Mouse (Mus musculus) lung, embryonic 16.5 days (tissue): ENCODE measurements around the gene Ppm1h. TPM values are rescaled to one million over a fixed set of nuclear protein-coding genes. Genes with fewer than 3 reads are reported as not detected.

Experiments used
- ATAC-seq: fragments of 200-750 bp; cut with Nextera tagmentation; 2 replicates; pipeline ENCODE4 v1.8.0; 2017; ENCODE audit warnings: low read depth, mild to moderate bottlenecking, moderate library complexity
- H3K27ac ChIP-seq: fragments of 300-500 bp; sonication (generic); 2 replicates; pipeline ENCODE4 v1.5.1; 2014; ENCODE audit warnings: mild to moderate bottlenecking, control low read depth, low read length
- H3K27me3 ChIP-seq: fragments of 300-500 bp; sonication (generic); 2 replicates; pipeline ENCODE4 v1.6.1; 2014; ENCODE audit warnings: low read depth, low read length, mixed read lengths; ENCODE audit not compliant: control insufficient read depth, insufficient read depth
- H3K36me3 ChIP-seq: fragments of 300-500 bp; sonication (generic); 2 replicates; pipeline ENCODE4 v1.6.1; 2014; ENCODE audit warnings: low read length; ENCODE audit not compliant: control insufficient read depth, insufficient read depth
- H3K4me1 ChIP-seq: fragments of 300-500 bp; sonication (generic); replicated peaks from 2 replicates; pipeline ENCODE4 v1.6.1; 2014; ENCODE audit warnings: low read length, mixed read lengths; ENCODE audit not compliant: control insufficient read depth, insufficient read depth
- H3K4me2 ChIP-seq: fragments of 300-500 bp; sonication (generic); 2 replicates; pipeline ENCODE4 v1.6.1; 2014; ENCODE audit warnings: low read depth, low read length, control low read depth
- H3K4me3 ChIP-seq: fragments of 300-500 bp; sonication (generic); 2 replicates; pipeline ENCODE4 v1.5.1; 2014; ENCODE audit warnings: mild to moderate bottlenecking, low read length, control low read depth
- H3K9ac ChIP-seq: fragments of 300-500 bp; sonication (generic); 2 replicates; pipeline ENCODE4 v1.6.1; 2014; ENCODE audit warnings: low read length, control low read depth
- H3K9me3 ChIP-seq: fragments of 300-500 bp; sonication (generic); 2 replicates; pipeline ENCODE4 v1.6.1; 2016; ENCODE audit warnings: low read length; ENCODE audit not compliant: control insufficient read depth
- WGBS: fragments of 180-500 bp; shearing (Covaris S2); extraction: QIAGEN DNeasy Blood & Tissue Kit; methylation state at CpG from one replicate; pipeline ENCODE4 v1.1.7; 2014; 5-methylcytosine and 5-hydroxymethylcytosine counted together
- polyA plus RNA-seq: library from polyadenylated mRNA; unstranded; fragments of >200 nt; fragmentation: Nextera tagmentation; extraction: Ambion mirVana; gene quantifications from 2 replicates; pipeline ENCODE4 v1.2.1, GENCODE M21; 2015

Ppm1h gene
- polyA plus RNA-seq, 1 experiment from 2014 or later: 7.3 TPM

- ATAC-seq: no peak
- H3K9ac ChIP-seq: no peak overlapping the region
- H3K4me3 ChIP-seq: no peak overlapping the region
- no peaks in the 10 kb centered on the region for H3K9me3 ChIP-seq
- no peak overlapping the region for H3K27ac ChIP-seq
- no peaks in the 10 kb centered on the region for H3K36me3 ChIP-seq
- H3K4me2 ChIP-seq: no peak overlapping the region
- no peaks in the 10 kb centered on the region for H3K4me1 ChIP-seq
- 77% methylated on average over 14 of the region's 14 CpGs for WGBS
- no peaks in the 10 kb centered on the region for H3K27me3 ChIP-seq
Observed at GRCm38 (mm10) chr10:122716739-122717474, 38.3 kb downstream of the Ppm1h start.

- ATAC-seq: no peak
Observed at GRCm38 (mm10) chr10:122717754-122718415, 39.3 kb downstream of the Ppm1h start.

GRCm38 (mm10) chr10:122718951-122719350 is 40.4 kb downstream of the Ppm1h start:
- no peak overlapping the region for H3K27ac ChIP-seq
- no peaks in the 10 kb centered on the region for H3K4me1 ChIP-seq
- 69% methylated on average over 7 of the region's 7 CpGs for WGBS

More at GRCm38 (mm10) chr10:122717754-122718415, 39.3 kb downstream of the Ppm1h start:
- no peaks in the 10 kb centered on the region for H3K36me3 ChIP-seq
- 77% methylated on average over 14 of the region's 14 CpGs for WGBS
- H3K9me3 ChIP-seq: no peaks in the 10 kb centered on the region
- H3K4me3 ChIP-seq: no peak overlapping the region
- no peaks in the 10 kb centered on the region for H3K27me3 ChIP-seq
- H3K4me2 ChIP-seq: no peak overlapping the region
- no peak overlapping the region for H3K9ac ChIP-seq
- H3K27ac ChIP-seq: no peak overlapping the region
- H3K4me1 ChIP-seq: no peaks in the 10 kb centered on the region

GRCm38 (mm10) chr10:122722111-122722510 is 43.5 kb downstream of the Ppm1h start:
- H3K27me3 ChIP-seq: no peaks in the 10 kb centered on the region
- ATAC-seq: no peak
- no peak overlapping the region for H3K4me3 ChIP-seq
- no peaks in the 10 kb centered on the region for H3K36me3 ChIP-seq
- H3K9me3 ChIP-seq: no peaks in the 10 kb centered on the region
- H3K4me1 ChIP-seq: no peaks in the 10 kb centered on the region
- 50% methylated on average over 6 of the region's 6 CpGs for WGBS
- H3K9ac ChIP-seq: no peak overlapping the region
- no peak overlapping the region for H3K27ac ChIP-seq
- H3K4me2 ChIP-seq: no peak overlapping the region

More at GRCm38 (mm10) chr10:122718951-122719350, 40.4 kb downstream of the Ppm1h start:
- no peak overlapping the region for H3K4me3 ChIP-seq
- no peaks in the 10 kb centered on the region for H3K36me3 ChIP-seq
- no peaks in the 10 kb centered on the region for H3K27me3 ChIP-seq
- ATAC-seq: no peak
- no peak overlapping the region for H3K9ac ChIP-seq
- no peak overlapping the region for H3K4me2 ChIP-seq
- no peaks in the 10 kb centered on the region for H3K9me3 ChIP-seq

GRCm38 (mm10) chr10:122724692-122725091 is 46.1 kb downstream of the Ppm1h start:
- no peak overlapping the region for H3K9ac ChIP-seq
- no peaks in the 10 kb centered on the region for H3K36me3 ChIP-seq
- no peak overlapping the region for H3K4me2 ChIP-seq
- ATAC-seq: no peak
- H3K4me1 ChIP-seq: 0 out of 2 replicates have a peak, but pooled peaks cover 2% of the 10 kb centered on the region
- no peaks in the 10 kb centered on the region for H3K9me3 ChIP-seq
- H3K27me3 ChIP-seq: no peaks in the 10 kb centered on the region
- no peak overlapping the region for H3K27ac ChIP-seq
- 88% methylated on average over 4 of the region's 4 CpGs for WGBS
- no peak overlapping the region for H3K4me3 ChIP-seq

- 0 out of 2 replicates have a peak, but pooled peaks cover 2% of the 10 kb centered on the region for H3K4me1 ChIP-seq
- H3K4me2 ChIP-seq: no peak overlapping the region
- H3K4me3 ChIP-seq: no peak overlapping the region
- no peak overlapping the region for H3K27ac ChIP-seq
- no peaks in the 10 kb centered on the region for H3K9me3 ChIP-seq
- WGBS: 16% methylated on average over 4 of the region's 4 CpGs
- H3K27me3 ChIP-seq: no peaks in the 10 kb centered on the region
- no peak overlapping the region for H3K9ac ChIP-seq
- ATAC-seq: no peak
- no peaks in the 10 kb centered on the region for H3K36me3 ChIP-seq
Observed at GRCm38 (mm10) chr10:122727228-122727627, 48.7 kb downstream of the Ppm1h start.

GRCm38 (mm10) chr10:122728172-122728571 is 49.6 kb downstream of the Ppm1h start:
- no peaks in the 10 kb centered on the region for H3K36me3 ChIP-seq
- no peaks in the 10 kb centered on the region for H3K9me3 ChIP-seq
- WGBS: 86% methylated on average over 2 of the region's 2 CpGs
- no peak for ATAC-seq
- no peak overlapping the region for H3K9ac ChIP-seq
- H3K4me2 ChIP-seq: no peak overlapping the region
- no peaks in the 10 kb centered on the region for H3K27me3 ChIP-seq
- no peak overlapping the region for H3K27ac ChIP-seq
- H3K4me1 ChIP-seq: 0 out of 2 replicates have a peak, but pooled peaks cover 2% of the 10 kb centered on the region
- H3K4me3 ChIP-seq: no peak overlapping the region

GRCm38 (mm10) chr10:122732146-122732545 is 53.6 kb downstream of the Ppm1h start:
- H3K36me3 ChIP-seq: no peaks in the 10 kb centered on the region
- H3K4me3 ChIP-seq: no peak overlapping the region
- 0 out of 2 replicates have a peak, but pooled peaks cover 2% of the 10 kb centered on the region for H3K4me1 ChIP-seq
- H3K4me2 ChIP-seq: no peak overlapping the region
- no peak for ATAC-seq
- H3K27ac ChIP-seq: no peak overlapping the region
- H3K9me3 ChIP-seq: no peaks in the 10 kb centered on the region
- H3K9ac ChIP-seq: no peak overlapping the region
- WGBS: 96% methylated on average over 3 of the region's 3 CpGs
- no peaks in the 10 kb centered on the region for H3K27me3 ChIP-seq

GRCm38 (mm10) chr10:122734521-122734920 is 56.0 kb downstream of the Ppm1h start:
- ATAC-seq: no peak
- 75% methylated on average over 4 of the region's 4 CpGs for WGBS
- Histone ChIP-seq H3K9ac (no peak overlapping the region), H3K9me3 (no peaks in the 10 kb centered on the region), H3K4me1 (no peaks in the 10 kb centered on the region), H3K4me3 (no peak overlapping the region), H3K36me3 (no peaks in the 10 kb centered on the region), H3K4me2 (no peak overlapping the region), H3K27ac (no peak overlapping the region), H3K27me3 (no peaks in the 10 kb centered on the region)
